Mouse (Mus musculus): Measurements from ENCODE around the gene Pkd2l1.

Pkd2l1 gene

GRCm38 (mm10) chr19:44104393-44104792, 87.8 kb downstream of the Pkd2l1 start:
- no peak for DNase-seq

- DNase-seq = no peak
Measured at GRCm38 (mm10) chr19:44103001-44103400, 89.2 kb downstream of the Pkd2l1 start.

GRCm38 (mm10) chr19:44100840-44101239, 91.4 kb downstream of the Pkd2l1 start:
- DNase-seq = no peak
